Mouse (Mus musculus): ENCODE measurements around the gene Ly6g6f. TPM values are rescaled to one million over a fixed set of nuclear protein-coding genes. Genes with fewer than 3 reads are reported as not detected.

Ly6g6f gene
- polyA plus RNA-seq, 2 experiments: 5.0 to 5.1 TPM

DNA sequence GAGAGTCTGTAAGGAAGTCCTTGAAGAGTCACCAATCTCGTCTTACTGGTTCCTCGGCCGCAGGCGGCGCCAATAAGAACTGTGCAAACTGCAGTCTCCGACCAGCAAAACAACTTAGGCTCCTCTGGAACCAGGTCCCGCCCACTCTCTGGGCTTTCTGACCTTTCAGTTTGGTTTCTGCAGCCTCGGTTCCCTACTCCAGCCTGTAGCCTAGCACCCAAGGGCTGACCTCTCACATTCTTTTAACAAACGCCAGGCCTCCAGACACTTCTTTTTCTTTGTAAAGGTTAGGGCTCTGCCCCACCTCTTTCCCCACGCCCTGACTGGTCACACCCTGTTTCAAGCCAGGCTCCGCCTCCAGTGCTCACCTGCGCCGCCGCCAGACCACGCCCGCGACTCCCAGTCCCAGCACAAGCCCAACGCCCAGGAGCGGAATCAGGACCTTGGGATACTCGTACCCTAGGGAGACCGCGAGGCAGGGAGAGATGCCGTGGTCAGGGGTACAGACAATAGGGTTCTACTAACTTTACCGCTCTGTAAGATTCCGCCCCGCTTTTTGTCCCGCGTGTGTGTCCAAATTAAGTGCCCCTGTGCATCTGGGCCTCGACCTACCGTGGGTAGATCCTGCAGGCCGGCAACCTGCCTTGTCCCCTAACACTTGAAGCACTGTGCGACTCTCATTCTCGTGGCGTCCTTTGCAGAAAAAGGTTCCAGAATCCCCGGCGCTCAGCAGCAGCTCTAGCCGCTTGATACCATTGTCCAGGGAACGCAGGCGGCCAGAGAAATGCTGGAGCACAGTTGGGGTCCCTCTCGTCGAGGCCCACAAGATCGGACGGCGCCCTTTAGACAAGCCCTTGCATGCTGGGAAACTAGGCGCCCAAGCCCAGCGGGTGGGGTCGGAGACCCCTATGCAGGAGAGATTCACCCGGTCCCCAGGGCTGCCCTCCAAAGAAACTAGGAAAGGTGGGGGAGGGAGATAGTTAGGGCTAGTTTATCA, 20.2 kb downstream of the Ly6g6f start, which contains the start of gene Ly6g6c:
Gene Ly6g6c (plus strand): TSS at position 438 of the 997 bp plus-strand sequence.
- Histone ChIP-seq H3K4me3 (ENCODE audit: insufficient read depth in 1 of 2, low read depth in 2 of 2, low read length in 2 of 2) (peak within 1 kb of the TSS; percentile 37 to 43), H3K36me3 (replicated peaks; ENCODE audit: control insufficient read depth, insufficient read depth, low read depth) (no peaks in the 10 kb centered on the region), H3K9me3 (ENCODE audit: control insufficient read depth, low read length) (no peaks in the 10 kb centered on the region), H3K4me1 (replicated peaks; ENCODE audit: control insufficient read depth in 2 of 2, insufficient read depth in 2 of 2, low read length in 1 of 2) (peaks cover 9 to 11% of the 10 kb centered on the region in 2 experiments), H3K27me3 (ENCODE audit: control insufficient read depth, insufficient read depth, low read length) (peaks cover 41% of the 10 kb centered on the region), H3K4me2 (ENCODE audit: low read depth) (peak within 1 kb of the TSS; percentile 72), H3K27ac (no peak within 1 kb of the TSS), H3K9ac (replicated peaks) (peak within 1 kb of the TSS; percentile 23; the same call in 1 of the 2 replicates)
- ATAC-seq (ENCODE audit: insufficient read depth): peak; percentile 38
- TF ChIP-seq CTCF (IDR thresholded peaks at IDR 0.05; ENCODE audit: low read depth) (no peak), EP300 (IDR thresholded peaks at IDR 0.05; ENCODE audit: low read depth) (no peak)
- 2% methylated on average over 48 of the region's 48 CpGs for WGBS (ENCODE audit: insufficient replicate concordance)
- DNase-seq (ENCODE audit: low read depth in 3 of 3, low spot score in 3 of 3): no peak

DNA sequence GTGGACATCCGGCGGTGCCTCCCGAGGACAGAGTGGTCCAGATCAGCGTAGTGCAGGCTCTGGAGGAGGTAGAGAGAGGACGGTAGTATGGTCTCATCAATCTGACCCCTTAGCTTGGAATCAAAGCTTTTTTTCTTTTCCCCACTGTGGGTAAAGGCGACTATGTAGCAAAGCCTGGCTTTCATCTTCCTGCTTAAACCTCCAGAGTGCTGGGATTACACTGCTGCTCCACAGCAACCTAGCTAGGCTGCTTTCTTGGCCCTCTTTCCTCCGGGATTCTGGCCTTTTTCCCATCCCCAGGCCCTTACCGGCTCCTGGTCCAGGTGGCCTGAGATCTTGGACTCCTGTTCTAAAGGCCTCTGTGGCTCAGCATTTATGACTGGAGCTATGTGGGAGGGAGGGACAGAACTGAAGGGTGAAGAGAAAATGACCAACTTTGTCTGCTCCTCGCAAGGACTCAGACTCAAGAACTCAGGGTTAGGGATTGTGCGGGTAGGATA, 21.0 kb downstream of the Ly6g6f start:
- peak overlapping the region; percentile 72 for H3K4me2 ChIP-seq (ENCODE audit: low read depth)
- peaks cover 12 to 13% of the 10 kb centered on the region in 2 experiments for H3K4me1 ChIP-seq (replicated peaks; ENCODE audit: control insufficient read depth in 2 of 2, insufficient read depth in 2 of 2, low read length in 1 of 2)
- H3K27me3 ChIP-seq (ENCODE audit: control insufficient read depth, insufficient read depth, low read length): peaks cover 41% of the 10 kb centered on the region
- no peak for TF ChIP-seq EP300 (IDR thresholded peaks at IDR 0.05; ENCODE audit: low read depth)
- no peak for TF ChIP-seq CTCF (IDR thresholded peaks at IDR 0.05; ENCODE audit: low read depth)
- ATAC-seq (ENCODE audit: insufficient read depth) (no peak), DNase-seq (ENCODE audit: low read depth in 3 of 3, low spot score in 3 of 3) (no peak)
- H3K36me3 ChIP-seq (replicated peaks; ENCODE audit: control insufficient read depth, insufficient read depth, low read depth): no peaks in the 10 kb centered on the region
- WGBS (ENCODE audit: insufficient replicate concordance): 25% methylated on average over 10 of the region's 10 CpGs
- H3K27ac ChIP-seq: no peak overlapping the region
- H3K4me3 ChIP-seq (ENCODE audit: insufficient read depth in 1 of 2, low read depth in 2 of 2, low read length in 2 of 2): peak overlapping the region in 1 of 2 experiments; percentile 43; a peak in 2 of 4 replicates
- H3K9me3 ChIP-seq (ENCODE audit: control insufficient read depth, low read length): no peaks in the 10 kb centered on the region
- no peak overlapping the region for H3K9ac ChIP-seq (replicated peaks)

DNA sequence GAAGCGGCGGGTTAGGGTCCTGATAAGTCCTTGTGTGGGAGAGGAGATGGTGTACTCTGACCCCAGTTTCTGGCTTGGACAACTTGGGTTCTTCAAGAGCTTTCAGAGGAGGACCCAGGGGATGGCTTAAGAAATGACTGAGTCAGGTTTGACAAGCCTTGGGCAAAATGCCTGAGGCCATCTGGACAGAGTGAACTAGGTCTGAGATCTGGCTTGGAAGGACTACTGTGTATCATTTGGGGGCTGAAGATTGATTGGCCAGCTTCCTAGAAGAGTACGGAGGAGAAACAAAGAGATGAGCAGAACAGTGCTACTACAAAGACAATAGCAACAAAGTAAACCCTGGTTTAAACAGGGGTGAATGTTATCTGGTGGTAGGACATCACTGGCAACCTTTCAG, 21.9 kb downstream of the Ly6g6f start:
- no peak for DNase-seq (ENCODE audit: low read depth in 3 of 3, low spot score in 3 of 3)
- 79% methylated on average over 3 of the region's 3 CpGs for WGBS (ENCODE audit: insufficient replicate concordance)

DNA sequence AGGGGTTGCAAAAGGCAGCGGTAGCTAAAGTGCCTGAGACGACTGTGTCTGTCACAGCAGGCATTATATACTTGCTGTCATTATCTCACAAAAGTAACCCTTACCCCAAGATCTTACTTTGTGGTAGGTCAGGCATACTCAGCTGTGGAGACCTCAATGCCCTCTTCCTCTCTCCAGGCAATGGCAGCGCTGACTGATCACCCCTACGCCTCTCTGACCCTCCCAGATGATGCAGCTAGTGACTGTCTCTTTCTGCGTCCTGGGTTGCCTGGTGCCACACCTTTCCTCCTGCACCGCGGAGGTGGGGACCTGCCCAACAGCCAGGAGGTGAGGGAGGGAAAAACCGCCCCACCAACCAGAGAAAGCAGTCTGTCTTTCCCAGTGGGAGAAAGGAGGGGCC, 24.1 kb downstream of the Ly6g6f start:
- Histone ChIP-seq H3K27ac (no peak overlapping the region), H3K4me3 (ENCODE audit: insufficient read depth in 1 of 2, low read depth in 2 of 2, low read length in 2 of 2) (no peak overlapping the region), H3K9me3 (ENCODE audit: control insufficient read depth, low read length) (no peaks in the 10 kb centered on the region), H3K27me3 (ENCODE audit: control insufficient read depth, insufficient read depth, low read length) (peaks cover 25% of the 10 kb centered on the region), H3K9ac (replicated peaks) (no peak overlapping the region), H3K36me3 (replicated peaks; ENCODE audit: control insufficient read depth, insufficient read depth, low read depth) (peaks cover 2% of the 10 kb centered on the region), H3K4me1 (replicated peaks; ENCODE audit: control insufficient read depth in 2 of 2, insufficient read depth in 2 of 2, low read length in 1 of 2) (peaks cover 10 to 15% of the 10 kb centered on the region in 2 experiments), H3K4me2 (ENCODE audit: low read depth) (no peak overlapping the region)
- DNase-seq (ENCODE audit: low read depth in 3 of 3, low spot score in 3 of 3) (no peak), ATAC-seq (ENCODE audit: insufficient read depth) (no peak)
- WGBS (ENCODE audit: insufficient replicate concordance): 72% methylated on average over 8 of the region's 8 CpGs
- no peak for TF ChIP-seq CTCF (IDR thresholded peaks at IDR 0.05; ENCODE audit: low read depth)
- no peak for TF ChIP-seq EP300 (IDR thresholded peaks at IDR 0.05; ENCODE audit: low read depth)

More for the DNA sequence above, 21.9 kb downstream of the Ly6g6f start:
- Histone ChIP-seq H3K27me3 (ENCODE audit: control insufficient read depth, insufficient read depth, low read length) (peaks cover 41% of the 10 kb centered on the region), H3K4me3 (ENCODE audit: insufficient read depth in 1 of 2, low read depth in 2 of 2, low read length in 2 of 2) (no peak overlapping the region), H3K9me3 (ENCODE audit: control insufficient read depth, low read length) (no peaks in the 10 kb centered on the region), H3K4me1 (replicated peaks; ENCODE audit: control insufficient read depth in 2 of 2, insufficient read depth in 2 of 2, low read length in 1 of 2) (peaks cover 13 to 15% of the 10 kb centered on the region in 2 experiments), H3K4me2 (ENCODE audit: low read depth) (no peak overlapping the region), H3K27ac (no peak overlapping the region), H3K9ac (replicated peaks) (no peak overlapping the region), H3K36me3 (replicated peaks; ENCODE audit: control insufficient read depth, insufficient read depth, low read depth) (no peaks in the 10 kb centered on the region)
- no peak for ATAC-seq (ENCODE audit: insufficient read depth)
- TF ChIP-seq CTCF (IDR thresholded peaks at IDR 0.05; ENCODE audit: low read depth): no peak
- TF ChIP-seq EP300 (IDR thresholded peaks at IDR 0.05; ENCODE audit: low read depth): no peak

DNA sequence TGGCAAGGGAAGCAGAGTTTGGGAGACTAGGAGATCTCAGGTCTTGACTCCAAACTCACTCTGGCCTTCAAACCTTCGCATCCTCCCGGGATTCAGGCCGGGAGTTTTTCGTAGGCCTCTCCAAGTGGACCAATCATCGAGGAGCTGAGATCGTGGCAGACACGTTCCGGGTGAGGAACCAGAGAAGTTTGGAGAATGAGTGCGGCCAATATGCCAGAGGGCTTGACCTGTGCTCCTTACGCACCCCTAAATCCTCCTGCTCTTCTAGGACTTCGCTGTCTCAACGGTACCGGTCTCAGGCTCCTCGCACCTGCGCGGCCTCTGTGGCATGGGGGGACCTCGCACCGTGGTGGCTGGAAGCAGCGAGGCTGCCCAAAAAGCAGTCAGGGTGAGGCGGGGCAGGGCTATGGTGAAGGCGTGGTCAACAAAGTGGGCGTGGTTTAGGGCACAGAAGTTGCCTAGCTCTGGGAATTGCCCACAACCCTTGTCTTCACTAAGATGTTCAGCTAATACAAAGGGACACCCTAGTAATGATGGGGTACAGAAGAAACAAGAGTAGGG, 24.6 kb downstream of the Ly6g6f start:
- 61% methylated on average over 22 of the region's 22 CpGs for whole genome bisulfite sequencing (ENCODE audit: insufficient replicate concordance)
- no peaks in the 10 kb centered on the region for H3K9me3 ChIP-seq (ENCODE audit: control insufficient read depth, low read length)
- ATAC-seq (ENCODE audit: insufficient read depth): no peak
- no peak overlapping the region for H3K4me2 ChIP-seq (ENCODE audit: low read depth)
- no peak overlapping the region for H3K4me3 ChIP-seq (ENCODE audit: insufficient read depth in 1 of 2, low read depth in 2 of 2, low read length in 2 of 2)
- H3K27me3 ChIP-seq (ENCODE audit: control insufficient read depth, insufficient read depth, low read length): peaks cover 20% of the 10 kb centered on the region
- no peak overlapping the region for H3K27ac ChIP-seq
- no peak overlapping the region for H3K9ac ChIP-seq (replicated peaks)
- no peak for DNase-seq (ENCODE audit: low read depth in 3 of 3, low spot score in 3 of 3)
- TF ChIP-seq CTCF (IDR thresholded peaks at IDR 0.05; ENCODE audit: low read depth) (no peak), EP300 (IDR thresholded peaks at IDR 0.05; ENCODE audit: low read depth) (no peak)
- H3K36me3 ChIP-seq (replicated peaks; ENCODE audit: control insufficient read depth, insufficient read depth, low read depth): peaks cover 6% of the 10 kb centered on the region
- peaks cover 11 to 15% of the 10 kb centered on the region in 2 experiments for H3K4me1 ChIP-seq (replicated peaks; ENCODE audit: control insufficient read depth in 2 of 2, insufficient read depth in 2 of 2, low read length in 1 of 2)
